Mouse (Mus musculus): ENCODE data around the gene Ly6g6f. TPM values are rescaled to one million over a fixed set of nuclear protein-coding genes. Genes with fewer than 3 reads are reported as not detected.
"Not testable (repeated sequence)": the region's sequence is repeated elsewhere in the genome, so short reads cannot be mapped to it uniquely, and the experiment has no call there.

The Ly6g6f gene
- polyA plus RNA-seq, 1 experiment from 2014 or later: 1.0 TPM

DNA sequence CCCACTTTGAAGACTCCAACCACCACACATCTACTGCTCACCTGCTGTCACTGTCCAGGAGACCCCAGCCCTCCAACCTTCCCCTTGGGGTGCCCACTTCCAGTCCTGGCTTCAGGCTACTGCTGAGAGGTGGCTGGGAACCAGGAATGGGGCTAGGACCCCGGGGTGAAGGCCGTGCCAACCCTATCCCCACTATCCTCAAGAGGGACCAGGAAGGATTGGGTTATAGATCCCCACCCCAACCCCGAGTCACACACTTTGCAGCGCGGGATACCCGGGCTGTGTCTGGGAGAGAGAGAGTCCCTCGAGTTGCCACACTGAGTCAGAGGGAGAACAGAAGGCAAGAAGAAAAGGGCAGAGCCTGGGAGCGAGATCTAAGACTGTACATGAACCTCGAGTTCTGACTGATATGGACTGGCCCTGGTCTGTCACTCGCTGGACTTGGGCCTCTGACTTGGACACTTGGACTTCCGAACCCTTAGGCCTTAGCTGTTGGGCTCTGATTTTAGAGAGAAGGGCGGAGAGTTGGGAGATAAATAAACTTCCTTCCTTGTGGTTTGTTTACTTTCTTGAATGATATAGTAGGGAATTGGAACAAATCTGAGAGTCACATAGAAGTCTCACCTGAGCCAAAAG lies 39.0 kb upstream of the Ly6g6f start:
- H3K4me1 ChIP-seq: peaks cover 52% of the 10 kb centered on the region
- H3K36me3 ChIP-seq: peaks cover 41% of the 10 kb centered on the region
- H3K9ac ChIP-seq; ATAC-seq (ENCODE audit: extremely low read depth, insufficient number of reproducible peaks, low FRiP score, low TSS enrichment); H3K4me2 ChIP-seq; H3K27me3 ChIP-seq (replicated peaks); H3K9me3 ChIP-seq; H3K4me3 ChIP-seq; H3K27ac ChIP-seq (replicated peaks): not testable (repeated sequence)
- whole genome bisulfite sequencing: 88% methylated on average over 12 of the region's 12 CpGs

DNA sequence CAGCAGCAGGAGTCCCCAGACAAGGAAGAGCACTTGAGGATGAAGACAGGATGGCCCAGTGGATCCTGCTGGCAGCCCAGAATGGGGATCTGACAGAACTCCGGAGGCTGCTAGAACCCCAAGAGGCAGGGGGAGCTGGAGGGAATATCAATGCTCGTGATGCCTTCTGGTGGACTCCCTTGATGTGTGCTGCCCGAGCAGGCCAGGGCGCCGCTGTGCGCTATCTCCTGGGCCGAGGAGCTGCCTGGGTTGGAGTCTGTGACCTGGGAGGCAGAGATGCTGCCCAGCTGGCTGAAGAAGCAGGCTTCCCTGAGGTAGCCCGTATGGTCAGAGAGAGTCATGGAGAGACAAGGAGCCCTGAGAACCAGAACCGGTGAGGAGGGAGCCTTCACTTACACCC lies 37.9 kb upstream of the Ly6g6f start:
- ATAC-seq (ENCODE audit: extremely low read depth, insufficient number of reproducible peaks, low FRiP score, low TSS enrichment); H3K4me3 ChIP-seq; H3K27ac ChIP-seq (replicated peaks); H3K9me3 ChIP-seq; H3K9ac ChIP-seq; H3K27me3 ChIP-seq (replicated peaks); H3K4me2 ChIP-seq: not testable (repeated sequence)
- 92% methylated on average over 9 of the region's 9 CpGs for WGBS
- H3K4me1 ChIP-seq: peaks cover 48% of the 10 kb centered on the region
- peaks cover 42% of the 10 kb centered on the region for H3K36me3 ChIP-seq

DNA sequence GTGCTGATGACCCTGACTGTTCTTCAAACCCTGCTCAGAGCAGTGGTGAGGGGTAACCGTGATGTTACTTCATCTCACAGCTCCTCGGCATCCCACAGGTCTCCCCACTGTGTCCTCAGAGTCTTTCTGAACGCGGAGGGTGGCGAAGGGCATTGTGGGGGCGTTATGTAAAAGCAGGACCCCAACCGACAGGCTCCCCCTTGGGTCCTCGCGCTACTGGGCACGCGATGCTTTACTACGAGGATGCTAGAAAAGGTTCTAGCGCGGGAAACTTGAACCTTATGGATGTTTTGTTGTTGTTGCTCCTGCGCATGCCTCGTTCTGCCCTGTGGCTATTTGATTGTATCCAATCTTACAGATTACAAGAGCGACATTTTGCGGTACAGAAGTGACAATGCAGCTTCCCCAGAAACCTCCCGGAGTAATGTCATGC lies 36.5 kb upstream of the Ly6g6f start, which contains the start of gene Csnk2b:
Gene Csnk2b, minus strand, starts transcription at position 183 of the 433 bp plus-strand sequence.
- H3K4me3 ChIP-seq: peak within 1 kb of the TSS; percentile 98
- peak within 1 kb of the TSS; percentile 99 for H3K9ac ChIP-seq
- peak within 1 kb of the TSS; percentile 96 for H3K4me2 ChIP-seq
- WGBS: under 1% methylated on average over 19 of the region's 19 CpGs
- peaks cover 50% of the 10 kb centered on the region for H3K36me3 ChIP-seq
- peaks cover 37% of the 10 kb centered on the region for H3K4me1 ChIP-seq
- H3K9me3 ChIP-seq: no peaks in the 10 kb centered on the region
- H3K27ac ChIP-seq (replicated peaks): peak within 1 kb of the TSS; percentile 92
- H3K27me3 ChIP-seq (replicated peaks): no peaks in the 10 kb centered on the region
- ATAC-seq (ENCODE audit: extremely low read depth, insufficient number of reproducible peaks, low FRiP score, low TSS enrichment): no peak

DNA sequence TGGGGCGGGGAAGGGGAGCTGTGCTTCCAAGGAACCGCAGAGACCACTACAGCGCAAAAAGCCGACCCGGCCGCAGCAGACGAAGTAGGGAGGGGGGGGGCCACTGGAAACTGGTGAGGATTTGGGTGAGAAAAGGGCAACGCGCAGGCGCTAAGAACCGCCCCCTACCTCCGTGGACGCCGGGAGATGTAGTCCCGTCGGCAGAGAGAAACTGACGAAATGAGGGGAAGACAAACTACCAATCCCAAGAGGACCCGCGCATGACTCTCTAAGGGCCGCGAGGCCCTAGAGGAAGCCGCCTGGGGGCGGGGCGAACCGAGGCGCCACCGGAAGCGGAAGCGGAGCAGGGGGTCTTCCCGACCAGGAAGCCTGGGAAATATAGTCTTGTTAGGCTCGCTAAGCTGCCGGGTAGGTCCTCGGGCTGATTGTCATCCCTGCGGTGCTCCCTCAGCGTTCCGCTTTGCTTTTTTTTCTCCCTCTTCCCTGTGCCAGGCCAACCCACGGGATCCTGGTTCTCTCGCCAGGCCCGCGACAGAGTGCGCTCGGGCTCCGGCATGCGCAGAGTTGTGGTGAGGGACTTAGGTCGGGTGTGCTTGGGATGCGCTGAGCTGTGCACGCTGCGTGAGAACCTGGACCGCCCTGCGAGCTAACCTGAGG lies 35.9 kb upstream of the Ly6g6f start, which contains the start of gene Gpank1:
Gene Gpank1, plus strand, starts transcription at position 313 of the 657 bp plus-strand sequence.
- Histone ChIP-seq H3K27ac (replicated peaks) (peak within 1 kb of the TSS; percentile 92), H3K4me3 (peak within 1 kb of the TSS; percentile 98), H3K27me3 (replicated peaks) (no peaks in the 10 kb centered on the region), H3K36me3 (peaks cover 55% of the 10 kb centered on the region), H3K9me3 (no peaks in the 10 kb centered on the region), H3K9ac (peak within 1 kb of the TSS; percentile 99), H3K4me2 (peak within 1 kb of the TSS; percentile 96), H3K4me1 (peaks cover 33% of the 10 kb centered on the region)
- peak; percentile 97 for ATAC-seq (ENCODE audit: extremely low read depth, insufficient number of reproducible peaks, low FRiP score, low TSS enrichment)
- under 1% methylated on average over 50 of the region's 50 CpGs for WGBS

DNA sequence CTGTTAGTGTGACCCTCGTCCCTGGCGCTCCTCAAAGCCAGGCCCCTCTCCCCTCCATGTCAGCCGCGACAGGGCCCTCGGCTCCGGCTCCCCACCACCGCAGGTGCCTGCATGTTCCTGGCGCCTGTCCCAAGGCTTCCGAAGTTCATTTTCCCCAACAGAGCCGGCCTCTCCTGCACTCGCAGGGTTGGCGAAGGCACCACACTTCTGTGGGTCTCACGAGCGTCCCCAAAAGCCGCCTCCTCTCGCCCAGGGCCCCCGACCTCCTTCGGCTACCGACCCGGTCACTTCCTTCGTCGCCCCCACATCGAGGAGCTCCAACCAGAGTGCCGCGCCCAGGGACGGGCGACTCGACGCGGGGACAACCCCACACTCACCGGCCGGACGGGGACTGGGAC lies 35.3 kb upstream of the Ly6g6f start:
- Histone ChIP-seq H3K4me1 (peaks cover 32% of the 10 kb centered on the region), H3K4me2 (peak overlapping the region; percentile 96), H3K9me3 (no peaks in the 10 kb centered on the region), H3K27ac (replicated peaks) (peak overlapping the region; percentile 81), H3K27me3 (replicated peaks) (no peaks in the 10 kb centered on the region), H3K9ac (peak overlapping the region; percentile 99), H3K36me3 (peaks cover 61% of the 10 kb centered on the region), H3K4me3 (peak overlapping the region; percentile 98)
- 0% methylated on average over 33 of the region's 33 CpGs for WGBS
- ATAC-seq (ENCODE audit: extremely low read depth, insufficient number of reproducible peaks, low FRiP score, low TSS enrichment): 0 out of 2 replicates have a peak, but pooled peaks have one; percentile 0

DNA sequence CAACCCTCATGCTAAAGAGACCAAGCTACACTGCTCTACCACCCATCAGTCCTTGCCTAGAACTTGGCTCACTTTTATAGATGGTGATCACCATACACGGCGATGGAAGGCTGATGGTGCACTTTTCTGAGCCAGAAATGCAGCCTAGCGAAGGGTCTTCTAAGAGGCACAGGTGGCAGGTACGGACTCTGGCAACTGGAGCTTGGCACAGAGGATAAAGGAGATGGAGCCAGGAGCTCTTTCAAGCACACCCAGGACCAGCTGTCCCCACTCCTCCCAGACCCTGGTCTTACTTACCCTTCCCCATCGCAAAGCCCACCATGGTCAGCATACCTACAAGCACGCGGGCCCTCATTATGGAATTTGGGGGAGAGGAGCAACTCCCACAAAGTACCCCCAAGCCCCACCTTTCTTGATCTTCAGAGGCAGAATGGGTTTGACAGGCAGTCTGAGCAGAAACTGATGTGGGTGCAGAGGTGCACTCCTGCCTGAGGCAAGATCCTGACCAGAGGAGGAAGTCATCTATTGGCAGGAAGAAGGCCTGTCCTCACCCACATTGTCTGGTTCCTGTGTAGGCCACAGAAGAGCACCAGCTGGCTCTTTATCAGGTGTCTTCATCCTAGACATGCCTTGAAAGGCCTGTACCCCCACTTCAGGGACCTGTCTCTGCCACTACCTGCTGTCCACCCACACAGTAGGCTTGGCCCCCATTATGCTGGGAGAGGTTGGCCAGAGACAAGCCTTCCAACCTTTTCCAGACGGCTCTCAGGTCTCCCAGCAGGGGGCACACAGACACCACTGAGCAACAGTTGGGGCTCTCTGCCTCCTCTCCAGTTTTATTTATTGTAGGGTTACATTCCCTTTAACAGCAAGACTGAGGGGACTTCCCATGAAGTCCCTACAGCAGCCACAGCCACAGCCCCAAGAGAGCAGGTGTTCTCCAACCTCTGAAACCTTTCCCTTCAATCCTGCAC lies 29.9 kb upstream of the Ly6g6f start, which contains the start of gene Ly6g5b:
Gene Ly6g5b, minus strand, starts transcription at position 383 of the 974 bp plus-strand sequence.
- H3K9me3 ChIP-seq: no peaks in the 10 kb centered on the region
- H3K4me1 ChIP-seq: peaks cover 9% of the 10 kb centered on the region
- no peak for ATAC-seq (ENCODE audit: extremely low read depth, insufficient number of reproducible peaks, low FRiP score, low TSS enrichment)
- H3K36me3 ChIP-seq: peaks cover 63% of the 10 kb centered on the region
- WGBS: 82% methylated on average over 8 of the region's 8 CpGs
- H3K4me3 ChIP-seq: no peak within 1 kb of the TSS
- H3K27ac ChIP-seq (replicated peaks): no peak within 1 kb of the TSS
- no peaks in the 10 kb centered on the region; the same call in 1 of the 2 replicates for H3K27me3 ChIP-seq (replicated peaks)
- H3K9ac ChIP-seq: no peak within 1 kb of the TSS
- no peak within 1 kb of the TSS for H3K4me2 ChIP-seq

DNA sequence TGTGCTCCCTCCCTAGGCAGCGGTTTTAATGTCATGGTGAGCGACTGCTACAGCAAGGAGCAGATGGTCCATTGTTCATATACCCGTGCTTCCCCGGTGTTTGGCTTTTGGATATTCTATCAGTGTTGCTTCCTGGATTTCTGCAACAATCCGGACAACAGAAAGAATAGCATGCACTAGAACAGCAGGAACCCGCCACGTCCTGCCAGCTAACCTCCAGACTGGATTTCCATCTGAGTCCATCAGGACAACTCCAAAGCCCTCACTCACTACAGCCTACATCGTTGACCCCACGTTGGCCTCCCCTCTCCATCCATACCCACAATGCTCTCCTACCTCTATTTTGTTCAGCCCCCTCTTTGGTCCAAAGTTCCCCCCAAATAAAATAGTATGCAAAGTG lies 26.4 kb upstream of the Ly6g6f start:
- Histone ChIP-seq H3K9me3 (no peaks in the 10 kb centered on the region), H3K36me3 (peaks cover 30% of the 10 kb centered on the region), H3K4me3 (no peak overlapping the region), H3K4me1 (no peaks in the 10 kb centered on the region), H3K4me2 (peak overlapping the region; percentile 33), H3K27ac (replicated peaks) (peak overlapping the region; percentile 45), H3K9ac (no peak overlapping the region; the same call in 1 of the 2 replicates), H3K27me3 (replicated peaks) (no peaks in the 10 kb centered on the region; the same call in 1 of the 2 replicates)
- ATAC-seq (ENCODE audit: extremely low read depth, insufficient number of reproducible peaks, low FRiP score, low TSS enrichment): no peak
- 60% methylated on average over 9 of the region's 9 CpGs for WGBS

DNA sequence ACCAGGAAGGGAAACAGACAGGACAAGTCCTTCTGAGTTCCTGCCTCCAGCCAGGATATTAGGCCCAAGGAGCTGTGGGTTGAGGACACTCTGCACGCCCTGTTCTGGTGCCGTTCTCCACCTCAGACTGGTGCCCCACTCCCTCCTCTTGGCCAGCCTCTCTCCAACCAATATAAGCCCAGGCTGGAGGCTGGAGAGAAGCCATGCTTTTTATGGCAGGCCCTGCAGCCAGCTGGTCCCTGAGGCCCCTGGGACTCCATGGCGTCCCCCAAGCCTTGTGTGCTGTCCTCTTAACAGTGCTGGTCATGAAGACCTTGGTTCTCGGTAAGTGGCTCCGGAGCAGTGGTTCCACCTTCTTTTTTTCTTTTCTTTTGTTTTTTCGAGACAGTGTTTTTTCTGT lies 22.7 kb upstream of the Ly6g6f start, which contains the start of gene Ly6g5c:
Gene Ly6g5c, plus strand, starts transcription at position 183 of the 400 bp plus-strand sequence.
- Histone ChIP-seq H3K4me2 (no peak within 1 kb of the TSS), H3K36me3 (peaks cover 8% of the 10 kb centered on the region), H3K27ac (replicated peaks) (no peak within 1 kb of the TSS), H3K9me3 (no peaks in the 10 kb centered on the region), H3K4me3 (no peak within 1 kb of the TSS), H3K27me3 (replicated peaks) (no peaks in the 10 kb centered on the region; the same call in 1 of the 2 replicates), H3K9ac (no peak within 1 kb of the TSS), H3K4me1 (peaks cover 14% of the 10 kb centered on the region)
- WGBS: 78% methylated on average over 6 of the region's 6 CpGs
- no peak for ATAC-seq (ENCODE audit: extremely low read depth, insufficient number of reproducible peaks, low FRiP score, low TSS enrichment)

DNA sequence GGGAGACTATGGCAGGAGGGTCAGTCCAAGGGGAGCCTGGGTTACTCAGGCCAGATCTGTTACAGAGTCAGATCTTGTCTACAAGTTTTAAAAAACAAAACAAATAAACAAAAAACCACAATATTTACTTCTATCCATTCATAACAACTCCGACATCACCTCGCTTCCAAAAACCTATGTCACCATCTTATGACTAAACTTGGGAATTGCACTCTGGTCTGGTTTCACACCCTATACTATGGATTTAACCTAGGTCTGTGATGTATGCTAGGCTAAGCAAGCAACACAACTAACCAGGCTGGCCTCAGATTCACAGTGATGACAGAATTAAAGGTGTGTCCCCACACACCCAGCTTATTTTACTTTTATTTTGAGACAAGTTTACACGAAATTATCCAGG lies 21.1 kb upstream of the Ly6g6f start:
- WGBS: 52% methylated on average over 3 of the region's 3 CpGs
- Histone ChIP-seq H3K36me3 (peaks cover 24% of the 10 kb centered on the region), H3K4me1 (peaks cover 28% of the 10 kb centered on the region), H3K9me3 (no peaks in the 10 kb centered on the region), H3K27ac (replicated peaks) (no peak overlapping the region), H3K4me2 (no peak overlapping the region), H3K4me3 (no peak overlapping the region), H3K27me3 (replicated peaks) (no peaks in the 10 kb centered on the region), H3K9ac (peak overlapping the region; percentile 56; the same call in 1 of the 2 replicates)
- no peak for ATAC-seq (ENCODE audit: extremely low read depth, insufficient number of reproducible peaks, low FRiP score, low TSS enrichment)

DNA sequence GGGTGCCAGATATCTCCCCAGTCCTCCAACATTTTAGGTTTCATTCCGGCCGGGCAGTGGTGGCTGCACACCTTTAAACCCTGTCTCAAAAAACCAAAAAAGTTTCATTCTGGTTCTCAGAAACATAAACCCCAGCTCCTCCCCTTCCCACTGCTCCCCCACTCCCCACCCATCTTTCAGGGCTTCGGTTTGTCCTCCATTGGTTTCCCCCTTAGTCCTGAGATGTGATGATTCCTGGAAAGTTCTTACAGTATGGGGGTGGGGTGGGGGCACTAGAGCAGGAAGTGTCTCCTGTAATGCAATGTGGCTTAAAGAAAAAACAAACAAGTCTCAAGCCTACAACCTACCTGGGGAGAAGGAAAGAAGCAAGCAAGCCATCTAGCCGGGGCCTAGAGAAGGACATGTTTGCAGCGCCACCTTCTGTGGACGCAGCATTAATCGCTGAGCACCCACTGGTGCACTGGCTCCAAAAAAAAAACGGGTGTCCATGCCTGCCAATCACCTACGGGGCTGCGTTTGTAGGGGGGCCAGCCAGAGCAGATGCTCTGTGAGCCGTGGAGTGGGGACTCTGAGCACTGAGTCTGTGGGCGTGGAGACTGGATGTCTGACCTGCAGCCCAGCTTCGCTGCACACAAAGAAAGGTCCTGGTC lies 20.5 kb upstream of the Ly6g6f start:
- H3K4me3 ChIP-seq: no peak overlapping the region
- no peak overlapping the region for H3K27ac ChIP-seq (replicated peaks)
- no peak for ATAC-seq (ENCODE audit: extremely low read depth, insufficient number of reproducible peaks, low FRiP score, low TSS enrichment)
- H3K27me3 ChIP-seq (replicated peaks): no peaks in the 10 kb centered on the region
- no peaks in the 10 kb centered on the region for H3K9me3 ChIP-seq
- peaks cover 30% of the 10 kb centered on the region for H3K4me1 ChIP-seq
- H3K9ac ChIP-seq: peak overlapping the region; percentile 56
- H3K4me2 ChIP-seq: peak overlapping the region; percentile 33
- peaks cover 30% of the 10 kb centered on the region for H3K36me3 ChIP-seq
- WGBS: 29% methylated on average over 13 of the region's 13 CpGs
